Mouse (Mus musculus): ENCODE measurements around the gene Isca2.
A peak's percentile ranks its signal among the peaks of the same experiment; 100 is the strongest.

The Isca2 gene

GRCm38 (mm10) chr12:84771981-84772520 lies 1.0 kb upstream of the Isca2 start:
- no peak for DNase-seq (ENCODE audit: low read depth, low spot score)

- DNase-seq (ENCODE audit: low read depth, low spot score): no peak
These were observed 425 bp downstream of the Isca2 start for GRCm38 (mm10) chr12:84773476-84773875.

- DNase-seq (ENCODE audit: low read depth, low spot score): no peak
These were observed 1.3 kb downstream of the Isca2 start for GRCm38 (mm10) chr12:84774376-84774775.

GRCm38 (mm10) chr12:84776229-84776628 lies 3.2 kb downstream of the Isca2 start:
- DNase-seq (ENCODE audit: low read depth, low spot score): no peak

- peak; percentile 90 for DNase-seq (ENCODE audit: low read depth, low spot score)
These were observed 11.7 kb downstream of the Isca2 start for GRCm38 (mm10) chr12:84784604-84785381.

- no peak for DNase-seq (ENCODE audit: low read depth, low spot score)
These were observed 13.0 kb downstream of the Isca2 start for GRCm38 (mm10) chr12:84786091-84786490.

GRCm38 (mm10) chr12:84790853-84791252 lies 17.8 kb downstream of the Isca2 start:
- no peak for DNase-seq (ENCODE audit: low read depth, low spot score)

- DNase-seq (ENCODE audit: low read depth, low spot score): no peak
These were observed 19.6 kb downstream of the Isca2 start for GRCm38 (mm10) chr12:84792629-84793028.

- DNase-seq (ENCODE audit: low read depth, low spot score): no peak
These were observed 21.6 kb downstream of the Isca2 start for GRCm38 (mm10) chr12:84794647-84795046.

- no peak for DNase-seq (ENCODE audit: low read depth, low spot score)
These were observed 26.0 kb downstream of the Isca2 start for GRCm38 (mm10) chr12:84799086-84799485.

- DNase-seq (ENCODE audit: low read depth, low spot score): no peak
These were observed 27.4 kb downstream of the Isca2 start for GRCm38 (mm10) chr12:84800419-84800818.

- DNase-seq (ENCODE audit: low read depth, low spot score): no peak
These were observed 28.6 kb downstream of the Isca2 start for GRCm38 (mm10) chr12:84801532-84802110.

GRCm38 (mm10) chr12:84802625-84803024 lies 29.6 kb downstream of the Isca2 start:
- DNase-seq (ENCODE audit: low read depth, low spot score): no peak

GRCm38 (mm10) chr12:84805228-84805842 lies 32.3 kb downstream of the Isca2 start:
- no peak for DNase-seq (ENCODE audit: low read depth, low spot score)

- no peak for DNase-seq (ENCODE audit: low read depth, low spot score)
These were observed 33.0 kb downstream of the Isca2 start for GRCm38 (mm10) chr12:84806010-84806409.

GRCm38 (mm10) chr12:84806726-84807125 lies 33.7 kb downstream of the Isca2 start:
- DNase-seq (ENCODE audit: low read depth, low spot score): no peak

- no peak for DNase-seq (ENCODE audit: low read depth, low spot score)
These were observed 34.3 kb downstream of the Isca2 start for GRCm38 (mm10) chr12:84807351-84807750.

GRCm38 (mm10) chr12:84809033-84809432 lies 36.0 kb downstream of the Isca2 start:
- no peak for DNase-seq (ENCODE audit: low read depth, low spot score)

- DNase-seq (ENCODE audit: low read depth, low spot score): no peak
These were observed 37.8 kb downstream of the Isca2 start for GRCm38 (mm10) chr12:84810810-84811209.

- no peak for DNase-seq (ENCODE audit: low read depth, low spot score)
These were observed 38.5 kb downstream of the Isca2 start for GRCm38 (mm10) chr12:84811510-84811909.

GRCm38 (mm10) chr12:84812004-84812403 lies 39.0 kb downstream of the Isca2 start:
- DNase-seq (ENCODE audit: low read depth, low spot score): no peak

- no peak for DNase-seq (ENCODE audit: low read depth, low spot score)
These were observed 40.7 kb downstream of the Isca2 start for GRCm38 (mm10) chr12:84813773-84814172.
